In genomic region chr1:107481452-107481851, GRCm38 (mm10) we compare ENCODE assay signal across 8 mouse cellular contexts. TPM values are rescaled to one million over a fixed set of nuclear protein-coding genes. Genes with fewer than 3 reads are reported as not detected.
DNase-seq lines count a peak whose midpoint lies in the region; ATAC-seq and TF ChIP-seq lines count a peak whose summit lies in the region.

No protein-coding gene starts in this region.

- H3K27ac ChIP-seq in MEL (ENCODE audit: control insufficient read depth, low read depth, low read length): no peak overlapping the region
- no peak overlapping the region for H3K27ac ChIP-seq in forebrain, embryonic 15.5 days (replicated peaks)
- no peak overlapping the region for H3K27ac ChIP-seq in layer of hippocampus, adult 2 months
- no peak overlapping the region for H3K27ac ChIP-seq in lung, embryonic 15.5 days
- no peak overlapping the region for H3K27ac ChIP-seq in olfactory bulb, adult 2 months (ENCODE audit: insufficient read depth, low read depth, low read length)

- no peaks in the 10 kb centered on the region for H3K79me2 ChIP-seq in MEL (ENCODE audit: control insufficient read depth, insufficient read depth, low read length, poor library complexity)

- peak overlapping the region; percentile 23; the same call in 1 of the 2 replicates for H3K4me2 ChIP-seq in forebrain, embryonic 15.5 days (replicated peaks)
- H3K4me2 ChIP-seq in lung, embryonic 15.5 days: peak overlapping the region; percentile 18; the same call in 1 of the 2 replicates

- peak overlapping the region; percentile 31 to 38 for H3K4me3 ChIP-seq in MEL (ENCODE audit: control insufficient read depth in 1 of 2, insufficient read depth in 1 of 2, low read depth in 2 of 2, low read length in 2 of 2)
- no peak overlapping the region for H3K4me3 ChIP-seq in forebrain, embryonic 15.5 days
- H3K4me3 ChIP-seq in layer of hippocampus, adult 2 months: no peak overlapping the region; the same call in 1 of the 2 replicates
- no peak overlapping the region for H3K4me3 ChIP-seq in lung, embryonic 15.5 days
- H3K4me3 ChIP-seq in olfactory bulb, adult 2 months (ENCODE audit: insufficient read depth, low read depth, low read length): 0 out of 2 replicates have a peak overlapping the region, but pooled peaks have one; percentile 14

- peak; percentile 89 to 99 (median 90) for TF ChIP-seq CTCF in MEL (IDR thresholded peaks at IDR 0.05 in 2 of 3, conservative IDR thresholded peaks at IDR 0.05 in 1 of 3; ENCODE audit: control insufficient read depth in 1 of 3, insufficient read depth in 1 of 3, low read depth in 2 of 3, low read length in 3 of 3, poor library complexity in 1 of 3, severe bottlenecking in 1 of 3)
- TF ChIP-seq CTCF in layer of hippocampus, adult 2 months (conservative IDR thresholded peaks at IDR 0.05): peak; percentile 94
- no peak for TF ChIP-seq CTCF in olfactory bulb, adult 2 months (IDR thresholded peaks at IDR 0.05; ENCODE audit: insufficient read depth, low read depth, low read length)

- peak; percentile 59 for ATAC-seq in cerebellum, adult (ENCODE audit: insufficient number of reproducible peaks, low FRiP score, low TSS enrichment)
- peak; percentile 95 for ATAC-seq in forebrain, embryonic 15.5 days (replicated peaks)
- ATAC-seq in lung, embryonic 15.5 days (ENCODE audit: borderline replicate concordance, extremely low read depth, low FRiP score, low TSS enrichment): peak; percentile 70; the same call in 1 of the 2 replicates

- TF ChIP-seq EP300 in MEL (IDR thresholded peaks at IDR 0.05; ENCODE audit: low read depth in 1 of 2, low read length in 2 of 2): no peak

- H3K9me3 ChIP-seq in MEL (replicated peaks; ENCODE audit: insufficient read depth, low read length): no peaks in the 10 kb centered on the region
- no peaks in the 10 kb centered on the region for H3K9me3 ChIP-seq in forebrain, embryonic 15.5 days
- no peaks in the 10 kb centered on the region for H3K9me3 ChIP-seq in lung, embryonic 15.5 days

- WGBS in forebrain, embryonic 15.5 days: 31% methylated on average over 11 of the region's 11 CpGs
- 13% methylated on average over 11 of the region's 11 CpGs for WGBS in lung, embryonic 15.5 days
- 14% methylated on average over 11 of the region's 11 CpGs for WGBS in olfactory bulb, adult 2 months

- TF ChIP-seq RAD21 in MEL (IDR thresholded peaks at IDR 0.05; ENCODE audit: low read depth, low read length): peak; percentile 100

- no peak for TF ChIP-seq POLR2A in MEL (IDR thresholded peaks at IDR 0.05; ENCODE audit: control insufficient read depth in 1 of 2, insufficient read depth in 1 of 2, low read depth in 1 of 2, low read length in 2 of 2, poor library complexity in 1 of 2)
- no peak for TF ChIP-seq POLR2A in olfactory bulb, adult 2 months (IDR thresholded peaks at IDR 0.05; ENCODE audit: insufficient read depth, low read depth, low read length)

- peak; percentile 91 for DNase-seq in MEL (ENCODE audit: low read depth, low spot score)
- DNase-seq in heart, postnatal 4 days: peak; percentile 79
- peak; percentile 76 to 88 for DNase-seq in layer of hippocampus, adult 2 months (ENCODE audit: low spot score in 2 of 2)
- DNase-seq in thymus, postnatal 10 days (ENCODE audit: low spot score in 2 of 2): peak; percentile 11 to 54

- H3K4me1 ChIP-seq in MEL (ENCODE audit: control insufficient read depth in 1 of 2, insufficient read depth in 2 of 2, low read length in 2 of 2): no peaks in the 10 kb centered on the region
- H3K4me1 ChIP-seq in forebrain, embryonic 15.5 days: no peaks in the 10 kb centered on the region
- no peaks in the 10 kb centered on the region for H3K4me1 ChIP-seq in lung, embryonic 15.5 days
- 0 out of 2 replicates have a peak, but pooled peaks cover 2% of the 10 kb centered on the region for H3K4me1 ChIP-seq in olfactory bulb, adult 2 months (ENCODE audit: control insufficient read depth, insufficient read depth, low read length)

- peaks cover 0 to 3% of the 10 kb centered on the region in 2 experiments; a peak in 2 of 4 replicates for H3K27me3 ChIP-seq in MEL (ENCODE audit: control insufficient read depth in 1 of 2, insufficient read depth in 2 of 2, low read length in 2 of 2)
- H3K27me3 ChIP-seq in forebrain, embryonic 15.5 days: no peaks in the 10 kb centered on the region
- no peaks in the 10 kb centered on the region for H3K27me3 ChIP-seq in lung, embryonic 15.5 days

- H3K36me3 ChIP-seq in MEL (ENCODE audit: control insufficient read depth in 1 of 2, insufficient read depth in 2 of 2, low read length in 2 of 2): peaks cover 0 to 2% of the 10 kb centered on the region in 2 experiments; a peak in 1 of 4 replicates
- H3K36me3 ChIP-seq in forebrain, embryonic 15.5 days: no peaks in the 10 kb centered on the region
- H3K36me3 ChIP-seq in lung, embryonic 15.5 days: no peaks in the 10 kb centered on the region

- H3K9ac ChIP-seq in MEL (ENCODE audit: control insufficient read depth, low read depth, low read length, poor library complexity, severe bottlenecking): peak overlapping the region; percentile 20
- no peak overlapping the region for H3K9ac ChIP-seq in forebrain, embryonic 15.5 days (replicated peaks)
- H3K9ac ChIP-seq in lung, embryonic 15.5 days: no peak overlapping the region

TF ChIP-seq in MEL, 35 proteins besides CTCF, POLR2A, EP300 and RAD21 (continues in another document):
- no peak for TF ChIP-seq TBP (IDR thresholded peaks at IDR 0.05; ENCODE audit: low read depth, low read length)
- TF ChIP-seq MAZ (IDR thresholded peaks at IDR 0.05; ENCODE audit: low read depth, low read length): no peak
- no peak for TF ChIP-seq USF1 (IDR thresholded peaks at IDR 0.05; ENCODE audit: low read depth, low read length)
- TF ChIP-seq SMC3 (IDR thresholded peaks at IDR 0.05; ENCODE audit: low read depth, low read length): peak; percentile 100
- TF ChIP-seq USF2 (IDR thresholded peaks at IDR 0.05; ENCODE audit: borderline replicate concordance in 1 of 2, insufficient read depth in 1 of 2, low read depth in 1 of 2, low read length in 2 of 2): no peak
- TF ChIP-seq KAT2A (conservative IDR thresholded peaks at IDR 0.05; ENCODE audit: low read depth, low read length): no peak
- no peak for TF ChIP-seq MAFK (IDR thresholded peaks at IDR 0.05; ENCODE audit: borderline replicate concordance, low read depth, low read length)
- no peak for TF ChIP-seq ETS1 (IDR thresholded peaks at IDR 0.05; ENCODE audit: low read depth, low read length)
- no peak for TF ChIP-seq RCOR1 (IDR thresholded peaks at IDR 0.05; ENCODE audit: low read depth, low read length)
- TF ChIP-seq ZMIZ1 (IDR thresholded peaks at IDR 0.05; ENCODE audit: low read depth, low read length): 0 out of 2 replicates have a peak, but pooled peaks have one; percentile 21
- 0 out of 2 replicates have a peak, but pooled peaks have one; percentile 18 for TF ChIP-seq NELFE (IDR thresholded peaks at IDR 0.05; ENCODE audit: low read depth, low read length)
- TF ChIP-seq MEF2A (IDR thresholded peaks at IDR 0.05; ENCODE audit: extremely low read depth, insufficient replicate concordance, low read depth, low read length, poor library complexity, severe bottlenecking): no peak
- TF ChIP-seq ZNF384 (IDR thresholded peaks at IDR 0.05; ENCODE audit: low read depth, low read length): peak; percentile 36; the same call in 1 of the 2 replicates
- TF ChIP-seq CHD2 (IDR thresholded peaks at IDR 0.05; ENCODE audit: low read length): no peak
- no peak for TF ChIP-seq TCF12 (IDR thresholded peaks at IDR 0.05; ENCODE audit: low read depth, low read length)
- TF ChIP-seq BHLHE40 (IDR thresholded peaks at IDR 0.05; ENCODE audit: borderline replicate concordance, low read depth, low read length): peak; percentile 57
- 0 out of 2 replicates have a peak, but pooled peaks have one; percentile 61 for TF ChIP-seq JUND (IDR thresholded peaks at IDR 0.05; ENCODE audit: low read depth, low read length)
- no peak for TF ChIP-seq MXI1 (IDR thresholded peaks at IDR 0.05; ENCODE audit: low read depth, low read length)
- TF ChIP-seq NRF1 (IDR thresholded peaks at IDR 0.05; ENCODE audit: insufficient read depth, low read depth, low read length, poor library complexity, severe bottlenecking): peak; percentile 63
- 0 out of 2 replicates have a peak, but pooled peaks have one; percentile 42 for TF ChIP-seq HCFC1 (IDR thresholded peaks at IDR 0.05; ENCODE audit: low read depth, low read length)
- TF ChIP-seq GATA1 (IDR thresholded peaks at IDR 0.05; ENCODE audit: low read depth, low read length): no peak
- TF ChIP-seq MYC (IDR thresholded peaks at IDR 0.05; ENCODE audit: low read depth, low read length): peak; percentile 57; the same call in 1 of the 2 replicates
- TF ChIP-seq CHD1 (IDR thresholded peaks at IDR 0.05; ENCODE audit: low read depth, low read length): no peak
- TF ChIP-seq POLR2AphosphoS5 (IDR thresholded peaks at IDR 0.05; ENCODE audit: borderline replicate concordance, low read depth, low read length): no peak
- no peak for TF ChIP-seq POLR2AphosphoS2 (IDR thresholded peaks at IDR 0.05; ENCODE audit: low read length)
- TF ChIP-seq SIN3A (IDR thresholded peaks at IDR 0.05; ENCODE audit: low read length): peak; percentile 65
- no peak for TF ChIP-seq UBTF (IDR thresholded peaks at IDR 0.05; ENCODE audit: borderline replicate concordance, insufficient read depth, low read depth, low read length)
- TF ChIP-seq ELF1 (IDR thresholded peaks at IDR 0.05; ENCODE audit: low read depth, low read length): peak; percentile 42; the same call in 1 of the 2 replicates
- no peak for TF ChIP-seq TAL1 (IDR thresholded peaks at IDR 0.05; ENCODE audit: low read length)
- TF ChIP-seq MYB (IDR thresholded peaks at IDR 0.05; ENCODE audit: low read depth, low read length): no peak
- no peak for TF ChIP-seq MAX (IDR thresholded peaks at IDR 0.05; ENCODE audit: low read length)
- no peak for TF ChIP-seq E2F4 (IDR thresholded peaks at IDR 0.05; ENCODE audit: borderline replicate concordance, low read depth, low read length)
- peak; percentile 100 for TF ChIP-seq ZC3H11A (IDR thresholded peaks at IDR 0.05; ENCODE audit: low read depth, low read length)
- TF ChIP-seq ZKSCAN1 (IDR thresholded peaks at IDR 0.05; ENCODE audit: low read depth, low read length): no peak

RNA-seq across cellular contexts. Expression of gene Serpinb2, which starts 29.8 kb away (rescaled TPM):
- total RNA-seq in MEL (2012; rRNA removed): not detected in 2 replicates
- not detected for polyA plus RNA-seq in MEL (2012; ENCODE audit: insufficient read depth in 1 of 2, insufficient read length in 2 of 2, low read depth in 1 of 2, low replicate concordance in 2 of 2, missing spikeins in 1 of 2)
- polyA plus RNA-seq in forebrain, embryonic 15.5 days (2015; fragmentation: Nextera tagmentation; extraction: Ambion mirVana): 0.29 and 0.33 TPM in 2 replicates
- total RNA-seq in heart, postnatal 4 days (2021): not detected
- not detected for total RNA-seq in layer of hippocampus, adult 2 months (2021)
- 0.18 and 0.37 TPM in 2 replicates for polyA plus RNA-seq in lung, embryonic 15.5 days (2015; fragmentation: Nextera tagmentation; extraction: Ambion mirVana)
- polyA plus RNA-seq in olfactory bulb, adult 2 months (2012; ENCODE audit: insufficient read depth, insufficient read length, low replicate concordance, missing spikeins): not detected in 2 replicates

Comparison
In these comparisons a context has a peak if more than half of its experiments do, and no peak if none do; other contexts are left out.
1. DNase-seq: peak in every context shown above with its lines; median percentile 91 in MEL; 82 in layer of hippocampus, adult 2 months; 79 in heart, postnatal 4 days; 32 in thymus, postnatal 10 days.
2. H3K4me3 ChIP-seq: peak in MEL (2 of 2) and olfactory bulb, adult 2 months (single experiment); none in forebrain, embryonic 15.5 days (single experiment), layer of hippocampus, adult 2 months (single experiment) and lung, embryonic 15.5 days (single experiment).
3. Peak in every context shown above with its lines, with median percentiles within 50 percentile points of each other: ATAC-seq.